Mouse (Mus musculus) right cerebral cortex, postnatal 25 days (tissue): Measurements from ENCODE around the gene Cwh43.
"Not testable (repeated sequence)": the region's sequence is repeated elsewhere in the genome, so short reads cannot be mapped to it uniquely, and the experiment has no call there.

Experiments
- DNase-seq: peaks from one replicate; pipeline ENCODE4 v3.0.0; 2022

The Cwh43 gene

DNA sequence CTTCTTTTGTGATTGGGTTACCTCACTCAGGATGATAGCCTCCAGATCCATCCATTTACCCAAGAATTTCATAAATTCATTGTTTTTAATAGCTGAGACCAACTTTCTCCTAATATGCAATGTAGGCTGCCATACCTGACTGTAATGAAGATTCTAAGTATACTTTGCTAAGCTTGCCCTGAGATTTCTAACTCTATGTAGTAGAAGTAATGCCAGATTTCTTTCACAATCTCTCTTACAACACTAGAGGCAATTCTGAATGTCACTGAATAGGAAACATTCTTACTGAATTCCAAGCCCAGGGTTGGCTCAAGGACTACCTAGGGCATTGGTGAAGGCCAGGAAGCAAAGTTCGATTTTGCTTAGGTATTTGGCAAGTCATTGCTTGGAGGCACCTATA lies 76.5 kb downstream of the Cwh43 start:
- not testable (repeated sequence) for DNase-seq

DNA sequence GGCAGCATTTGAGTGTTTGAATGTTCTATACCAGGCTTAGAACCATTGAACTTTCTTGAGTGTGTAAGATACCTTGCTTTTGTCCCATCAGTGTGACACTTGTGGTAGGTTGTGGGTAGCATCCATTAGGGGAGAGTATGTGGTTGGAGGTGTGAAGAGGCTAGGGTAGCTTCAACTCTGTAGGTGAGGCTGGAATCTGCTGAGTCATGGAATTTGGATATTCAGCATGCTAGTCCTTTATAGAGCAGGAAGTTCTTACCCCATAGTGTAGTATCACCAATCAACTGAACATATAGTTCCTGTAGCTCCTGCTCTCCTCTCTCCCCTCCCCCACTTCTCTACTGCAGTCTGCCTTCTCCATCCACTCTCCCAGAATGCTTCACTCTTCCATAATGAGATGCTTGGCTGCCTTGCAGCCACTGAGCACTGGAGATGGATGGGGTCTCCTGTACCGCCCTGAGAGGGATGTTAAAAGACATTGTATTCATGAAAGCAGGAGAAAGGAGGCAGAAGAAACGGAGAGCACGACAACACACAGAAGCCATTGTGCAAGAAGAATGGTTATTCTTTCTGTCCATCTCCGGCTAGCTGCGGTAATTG lies 78.2 kb downstream of the Cwh43 start:
- no peak for DNase-seq

DNA sequence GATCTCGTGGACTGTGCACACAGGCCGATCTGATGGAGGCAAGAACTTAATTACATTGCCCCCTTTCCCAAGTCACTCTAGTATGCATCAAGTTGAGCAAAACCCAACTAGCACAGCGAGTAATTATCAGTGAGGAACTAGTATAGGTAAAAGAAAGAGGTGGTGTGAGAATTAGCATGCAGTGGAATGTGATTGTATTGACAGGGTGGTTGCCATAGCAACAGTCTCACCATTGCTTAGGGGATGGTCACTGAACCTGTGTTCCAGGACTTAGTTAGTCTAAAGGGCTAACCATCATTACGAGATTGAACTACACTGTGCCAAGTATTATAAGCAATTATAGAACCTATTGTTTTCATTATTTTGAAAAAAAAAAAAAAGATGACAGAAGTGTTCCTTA lies 80.6 kb downstream of the Cwh43 start:
- no peak for DNase-seq

DNA sequence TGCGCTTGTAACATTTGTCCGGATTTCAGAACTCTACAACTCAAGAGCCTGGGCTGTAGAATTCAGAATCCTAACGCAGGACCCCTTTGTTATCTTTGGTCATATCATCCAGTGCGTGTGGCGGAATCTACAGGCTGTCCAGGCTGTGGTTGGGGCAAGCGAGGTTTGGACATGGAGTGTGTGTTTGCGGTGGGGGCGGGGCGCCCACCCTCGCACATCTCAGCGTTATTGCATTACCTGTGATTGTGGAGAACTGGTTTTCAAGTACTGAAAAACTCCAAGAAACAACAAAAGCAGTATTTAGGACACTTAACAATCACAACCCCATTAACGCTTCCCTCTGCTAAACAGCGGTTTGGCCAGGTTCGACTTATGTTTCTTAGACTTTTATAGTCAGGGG lies 84.0 kb downstream of the Cwh43 start:
- DNase-seq, result no peak

DNA sequence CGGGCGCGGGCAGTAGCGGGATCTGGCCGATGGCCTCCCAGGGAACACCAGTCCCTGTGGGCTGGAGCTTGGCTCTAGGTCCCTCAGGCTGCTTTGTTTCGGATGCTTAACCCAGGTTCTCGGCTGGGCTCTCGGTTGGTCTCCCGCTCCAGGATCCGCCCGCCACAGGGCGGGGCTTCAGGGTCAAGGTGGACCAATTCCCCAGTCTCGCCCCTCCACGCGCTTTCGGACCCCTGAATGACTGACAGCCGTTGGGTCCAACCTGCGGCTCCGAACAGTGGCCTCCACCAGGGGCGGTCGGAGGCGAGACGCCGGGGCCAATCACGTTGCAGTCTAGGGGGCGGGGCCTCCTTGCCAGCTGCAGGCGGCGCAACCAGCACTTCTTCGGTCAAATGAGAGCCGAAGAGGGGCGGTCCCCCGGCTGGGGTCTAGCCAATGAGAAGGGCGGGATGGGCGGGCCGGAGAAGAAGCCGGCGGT lies 84.8 kb downstream of the Cwh43 start:
- DNase-seq, result peak; percentile 100

DNA sequence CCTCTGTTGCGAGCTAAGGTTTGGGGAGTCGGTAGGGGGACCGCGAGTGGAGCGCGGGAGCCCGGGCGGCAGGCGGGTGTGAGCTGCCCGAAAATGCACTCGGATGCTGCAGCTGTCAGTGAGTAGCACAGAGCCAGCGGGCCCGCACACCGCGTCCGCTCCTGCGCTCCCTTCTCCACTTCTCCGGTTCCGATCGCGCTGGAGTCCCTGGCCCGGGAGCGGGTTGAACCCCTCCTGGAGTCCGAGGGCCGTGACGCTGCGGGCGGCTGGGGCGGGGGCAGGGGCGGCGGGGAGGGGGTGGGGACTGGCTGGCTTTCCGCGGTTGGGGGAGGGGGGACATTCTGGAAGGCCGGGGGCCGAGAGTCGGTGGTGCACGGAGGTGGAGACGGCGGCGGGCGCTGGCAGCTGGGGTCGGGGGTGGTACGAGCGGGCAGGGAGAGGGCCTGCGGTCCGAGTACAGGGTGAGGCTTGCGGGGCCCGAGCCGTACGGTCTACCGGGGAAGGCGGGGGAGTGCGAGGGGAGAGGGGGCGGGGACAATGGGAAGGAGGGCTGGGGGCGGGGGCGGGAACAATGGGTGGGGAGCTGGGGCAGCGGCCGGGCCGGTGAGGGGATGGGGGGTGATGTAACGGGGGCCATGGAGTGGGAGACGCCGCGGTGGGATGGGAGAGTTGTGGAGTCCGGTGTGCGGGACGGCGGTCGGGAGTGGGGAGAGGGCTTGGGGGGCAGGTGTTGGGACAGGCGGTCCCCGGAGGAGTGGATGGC lies 85.4 kb downstream of the Cwh43 start:
- DNase-seq, result no peak

DNA sequence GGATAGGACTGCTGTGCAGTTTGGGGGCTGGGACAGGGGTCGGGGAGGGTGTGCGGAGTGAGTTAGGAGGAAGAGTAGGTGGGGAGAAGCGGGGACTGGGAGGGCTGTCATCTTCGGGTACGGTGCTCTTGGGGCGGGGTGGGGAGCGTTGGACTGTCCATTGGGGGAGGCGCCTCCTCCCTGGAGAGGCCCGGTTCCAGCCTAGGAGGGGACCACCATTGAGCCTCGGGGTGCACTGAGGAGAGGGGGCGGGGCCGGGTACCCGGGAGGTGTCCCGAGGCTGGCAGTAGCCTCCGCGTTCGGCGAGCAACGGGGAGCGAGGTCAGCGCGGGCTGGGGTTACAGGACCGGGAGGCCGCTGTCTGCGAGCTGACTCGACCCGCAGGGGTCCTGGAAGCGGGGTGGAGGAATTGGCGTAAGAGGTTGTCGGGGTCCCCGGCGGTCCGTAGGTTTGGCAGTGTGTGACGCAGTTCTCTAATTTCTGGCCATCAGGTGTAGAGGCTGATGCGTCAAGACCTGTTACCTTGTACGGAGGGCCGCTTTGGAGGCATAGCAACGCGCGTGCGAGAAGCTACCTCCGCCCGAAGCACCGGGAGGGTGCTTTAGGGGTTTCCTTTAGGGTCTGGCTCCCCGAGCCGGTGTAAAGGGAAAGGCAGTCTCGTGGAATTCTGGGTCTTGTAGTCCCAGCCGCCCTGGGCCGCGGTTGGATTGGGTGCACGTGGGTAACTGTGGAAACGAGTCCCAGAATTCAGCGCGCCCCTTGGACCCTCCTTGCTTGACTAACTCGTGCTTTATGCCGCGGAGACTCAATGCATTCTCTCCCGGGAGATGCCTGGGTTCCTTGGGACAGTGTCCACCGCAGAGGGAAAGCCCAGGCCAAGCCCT lies 86.2 kb downstream of the Cwh43 start:
- DNase-seq, result peak; percentile 91

DNA sequence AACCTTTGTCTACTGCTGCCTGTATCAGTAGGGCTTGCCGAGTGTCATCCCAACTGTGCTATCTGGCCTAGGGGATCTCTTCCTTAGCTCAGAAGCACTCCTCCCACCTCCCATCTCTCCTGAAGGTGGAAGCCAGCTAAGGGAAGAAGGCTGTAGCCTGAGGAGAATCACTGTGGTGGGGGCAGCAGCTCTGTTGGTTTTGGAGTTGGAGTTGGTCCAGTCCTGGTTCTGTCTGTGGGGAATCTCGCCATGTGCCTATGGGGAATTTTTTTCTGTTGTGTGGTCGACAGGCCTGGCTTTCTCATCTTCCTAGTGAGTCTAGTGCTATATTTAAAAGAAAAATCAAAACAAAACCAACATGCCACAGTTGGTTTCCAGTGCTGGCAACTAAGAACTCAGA lies 91.5 kb downstream of the Cwh43 start:
- peak; percentile 29 for DNase-seq

DNA sequence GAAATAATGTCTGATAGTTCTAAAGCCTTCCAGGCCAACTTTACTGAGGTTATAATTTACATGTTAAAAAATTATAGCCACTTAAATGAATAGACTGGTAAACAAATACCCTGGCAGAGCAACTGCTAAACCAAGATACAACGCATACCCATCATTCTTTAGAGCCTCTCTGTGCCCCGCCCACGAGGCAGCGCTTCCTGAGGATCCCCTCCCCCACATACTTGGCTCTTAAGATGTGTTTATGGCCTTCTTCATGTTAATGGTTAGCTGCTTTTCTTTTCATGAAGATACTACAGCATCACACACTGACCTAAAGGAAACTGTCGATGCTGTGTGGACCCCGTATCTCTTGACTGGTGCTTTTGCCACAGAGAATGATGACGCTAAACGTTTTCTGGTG lies 92.7 kb downstream of the Cwh43 start:
- DNase-seq, result no peak

DNA sequence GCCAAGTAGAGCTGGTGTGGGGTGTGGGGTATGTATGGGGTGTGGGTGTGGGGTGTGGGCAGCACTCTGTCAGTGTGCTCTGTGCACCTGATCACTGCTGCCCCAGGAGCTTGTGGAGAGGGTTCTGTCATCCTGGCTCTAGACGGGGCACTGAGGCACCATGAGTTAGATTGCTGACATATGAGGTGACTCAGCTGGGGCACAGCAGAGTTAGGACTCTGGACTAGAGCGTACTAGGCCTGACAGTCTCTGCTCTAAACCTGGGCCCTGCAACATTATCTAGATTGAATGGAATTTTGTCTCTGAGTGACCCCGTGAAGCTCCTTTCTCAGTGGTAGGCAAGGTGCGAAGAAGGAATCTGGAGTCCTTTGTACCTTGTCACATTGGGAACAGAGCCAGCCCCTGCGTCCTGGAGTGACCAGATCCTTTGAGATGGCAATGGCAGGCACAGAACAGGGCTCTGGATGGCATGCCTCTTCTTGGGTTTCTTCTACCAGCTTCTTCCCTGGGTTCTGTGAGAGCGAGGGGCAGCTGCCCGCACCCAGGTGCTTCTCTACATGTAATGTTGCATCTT lies 95.1 kb downstream of the Cwh43 start:
- DNase-seq, result no peak

DNA sequence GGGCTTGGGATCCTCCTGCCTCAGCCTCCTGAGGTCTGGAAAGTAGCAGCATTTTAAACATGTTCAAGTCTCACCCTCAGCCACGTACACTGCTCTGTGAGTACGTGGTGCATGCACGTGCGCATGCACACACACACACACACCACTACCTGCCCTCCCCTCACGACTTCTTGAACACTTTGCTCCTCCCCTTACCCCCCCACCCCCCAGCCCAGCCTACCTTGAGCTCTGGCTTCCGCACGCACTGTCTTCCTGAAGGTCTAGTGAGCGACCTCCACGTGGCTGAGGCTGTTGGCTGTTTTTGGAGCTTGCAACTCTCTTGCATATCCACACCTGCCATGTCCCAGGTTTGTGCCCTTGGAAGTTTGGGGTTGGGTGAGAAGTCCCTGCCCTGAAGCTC lies 96.5 kb downstream of the Cwh43 start:
- no peak for DNase-seq
